Mouse (Mus musculus): ENCODE measurements around the gene Spast. TPM values are rescaled to one million over a fixed set of nuclear protein-coding genes. Genes with fewer than 3 reads are reported as not detected.

The Spast gene
- polyA plus RNA-seq, 1 experiment, result not detected

GRCm38 (mm10) chr17:74409722-74410121 lies 70.9 kb downstream of the Spast start:
- no peak overlapping the region for H3K4me3 ChIP-seq (ENCODE audit: insufficient read depth, low read depth, low read length)
- H3K4me1 ChIP-seq (ENCODE audit: control insufficient read depth, insufficient read depth, low read length), result no peaks in the 10 kb centered on the region
- 71% methylated on average over 4 of the region's 4 CpGs for WGBS
- TF ChIP-seq CTCF (IDR thresholded peaks at IDR 0.05; ENCODE audit: insufficient read depth, low read depth, low read length), result no peak
- TF ChIP-seq POLR2A (IDR thresholded peaks at IDR 0.05; ENCODE audit: insufficient read depth, low read depth, low read length), result no peak
- H3K27ac ChIP-seq (ENCODE audit: insufficient read depth, low read depth, low read length), result no peak overlapping the region

- 90% methylated on average over 8 of the region's 8 CpGs for WGBS
- H3K4me3 ChIP-seq (ENCODE audit: insufficient read depth, low read depth, low read length), result no peak overlapping the region
Observed at GRCm38 (mm10) chr17:74413324-74413723, 74.5 kb downstream of the Spast start.

DNA sequence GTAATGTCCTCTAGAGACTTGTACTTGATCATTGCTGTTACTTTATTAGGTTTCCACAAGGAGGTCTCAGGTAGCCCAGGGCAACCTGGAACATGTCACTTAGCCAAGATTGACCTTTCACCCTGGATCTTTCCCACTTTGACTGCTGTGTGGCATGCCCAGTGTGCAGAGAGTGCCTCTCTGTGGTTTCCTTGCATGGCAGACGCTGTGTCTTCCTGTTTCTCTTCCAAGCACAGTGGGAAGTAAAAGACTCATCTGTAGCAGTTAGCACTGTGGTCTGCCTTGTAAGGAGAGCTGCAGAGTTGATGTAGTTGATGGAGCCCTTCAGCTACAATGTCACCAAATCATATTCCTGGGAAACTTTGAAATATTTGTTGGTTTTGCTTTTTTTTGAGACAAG lies 75.9 kb downstream of the Spast start:
- Histone ChIP-seq H3K4me3 (ENCODE audit: insufficient read depth, low read depth, low read length) (no peak overlapping the region), H3K27ac (ENCODE audit: insufficient read depth, low read depth, low read length) (no peak overlapping the region), H3K4me1 (ENCODE audit: control insufficient read depth, insufficient read depth, low read length) (no peaks in the 10 kb centered on the region)
- TF ChIP-seq CTCF (IDR thresholded peaks at IDR 0.05; ENCODE audit: insufficient read depth, low read depth, low read length) (no peak), POLR2A (IDR thresholded peaks at IDR 0.05; ENCODE audit: insufficient read depth, low read depth, low read length) (no peak)
- 89% methylated on average over 1 of the region's 1 CpGs for WGBS

More at GRCm38 (mm10) chr17:74413324-74413723, 74.5 kb downstream of the Spast start:
- H3K4me1 ChIP-seq (ENCODE audit: control insufficient read depth, insufficient read depth, low read length), result no peaks in the 10 kb centered on the region
- no peak overlapping the region for H3K27ac ChIP-seq (ENCODE audit: insufficient read depth, low read depth, low read length)
- TF ChIP-seq POLR2A (IDR thresholded peaks at IDR 0.05; ENCODE audit: insufficient read depth, low read depth, low read length) (no peak), CTCF (IDR thresholded peaks at IDR 0.05; ENCODE audit: insufficient read depth, low read depth, low read length) (no peak)

- TF ChIP-seq POLR2A (IDR thresholded peaks at IDR 0.05; ENCODE audit: insufficient read depth, low read depth, low read length), result no peak
- TF ChIP-seq CTCF (IDR thresholded peaks at IDR 0.05; ENCODE audit: insufficient read depth, low read depth, low read length), result no peak
- WGBS, result 93% methylated on average over 8 of the region's 8 CpGs
- Histone ChIP-seq H3K27ac (ENCODE audit: insufficient read depth, low read depth, low read length) (no peak overlapping the region), H3K4me1 (ENCODE audit: control insufficient read depth, insufficient read depth, low read length) (no peaks in the 10 kb centered on the region), H3K4me3 (ENCODE audit: insufficient read depth, low read depth, low read length) (no peak overlapping the region)
Observed at GRCm38 (mm10) chr17:74416841-74417360, 78.1 kb downstream of the Spast start.

DNA sequence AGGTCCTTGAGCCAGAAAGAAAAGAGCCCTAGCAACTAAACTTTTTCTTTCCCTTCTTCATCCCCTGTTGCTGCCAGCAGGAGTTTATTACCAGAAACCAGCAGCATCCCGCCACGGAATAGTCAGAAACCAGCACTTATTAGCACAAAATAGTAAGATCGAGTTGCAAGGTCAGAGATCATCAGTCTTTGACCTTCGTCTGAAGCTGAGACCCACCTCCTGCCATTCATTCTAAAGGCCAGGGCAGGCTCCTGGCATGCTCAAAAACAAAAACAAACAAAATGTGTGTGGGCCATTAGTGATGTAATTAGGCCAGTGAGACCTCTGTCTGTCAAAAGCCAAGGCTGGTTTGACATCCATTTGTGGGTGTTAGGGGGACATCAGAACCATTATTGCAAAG lies 79.4 kb downstream of the Spast start:
- Histone ChIP-seq H3K27ac (ENCODE audit: insufficient read depth, low read depth, low read length) (no peak overlapping the region), H3K4me1 (ENCODE audit: control insufficient read depth, insufficient read depth, low read length) (no peaks in the 10 kb centered on the region), H3K4me3 (ENCODE audit: insufficient read depth, low read depth, low read length) (no peak overlapping the region)
- no peak for TF ChIP-seq POLR2A (IDR thresholded peaks at IDR 0.05; ENCODE audit: insufficient read depth, low read depth, low read length)
- no peak for TF ChIP-seq CTCF (IDR thresholded peaks at IDR 0.05; ENCODE audit: insufficient read depth, low read depth, low read length)
- 68% methylated on average over 4 of the region's 4 CpGs for WGBS

- TF ChIP-seq CTCF (IDR thresholded peaks at IDR 0.05; ENCODE audit: insufficient read depth, low read depth, low read length) (no peak), POLR2A (IDR thresholded peaks at IDR 0.05; ENCODE audit: insufficient read depth, low read depth, low read length) (no peak)
- no peaks in the 10 kb centered on the region for H3K4me1 ChIP-seq (ENCODE audit: control insufficient read depth, insufficient read depth, low read length)
- H3K4me3 ChIP-seq (ENCODE audit: insufficient read depth, low read depth, low read length), result no peak overlapping the region
- H3K27ac ChIP-seq (ENCODE audit: insufficient read depth, low read depth, low read length), result no peak overlapping the region
- WGBS, result 54% methylated on average over 2 of the region's 2 CpGs
Observed at GRCm38 (mm10) chr17:74420656-74421055, 81.9 kb downstream of the Spast start.

- Histone ChIP-seq H3K27ac (ENCODE audit: insufficient read depth, low read depth, low read length) (no peak overlapping the region), H3K4me3 (ENCODE audit: insufficient read depth, low read depth, low read length) (no peak overlapping the region), H3K4me1 (ENCODE audit: control insufficient read depth, insufficient read depth, low read length) (no peaks in the 10 kb centered on the region)
- no peak for TF ChIP-seq CTCF (IDR thresholded peaks at IDR 0.05; ENCODE audit: insufficient read depth, low read depth, low read length)
- TF ChIP-seq POLR2A (IDR thresholded peaks at IDR 0.05; ENCODE audit: insufficient read depth, low read depth, low read length), result no peak
- 65% methylated on average over 12 of the region's 12 CpGs for WGBS
Observed at GRCm38 (mm10) chr17:74424401-74425005, 85.7 kb downstream of the Spast start.

DNA sequence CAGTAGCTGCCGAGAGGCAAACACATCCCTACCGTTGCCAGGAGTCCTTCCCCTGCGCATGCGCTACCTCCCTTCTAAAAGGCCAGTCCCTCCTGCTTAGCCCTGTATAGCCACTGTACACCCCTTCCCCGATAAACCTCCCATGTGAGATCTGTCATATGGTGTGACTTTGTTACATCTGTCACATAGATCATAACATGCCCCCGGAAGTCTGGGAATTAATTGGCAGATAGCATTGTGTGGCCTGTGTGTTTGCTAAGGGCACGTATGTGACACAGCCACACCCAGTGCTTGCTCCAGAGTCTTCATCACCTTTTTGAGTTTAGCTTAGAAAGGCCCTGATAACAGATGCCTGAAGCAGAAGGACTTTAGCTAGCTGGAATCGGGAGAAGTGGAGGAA lies 91.3 kb downstream of the Spast start:
- H3K27ac ChIP-seq (ENCODE audit: insufficient read depth, low read depth, low read length), result no peak overlapping the region
- WGBS, result 88% methylated on average over 8 of the region's 8 CpGs
- H3K4me1 ChIP-seq (ENCODE audit: control insufficient read depth, insufficient read depth, low read length), result 0 out of 2 replicates have a peak, but pooled peaks cover 2% of the 10 kb centered on the region
- no peak overlapping the region for H3K4me3 ChIP-seq (ENCODE audit: insufficient read depth, low read depth, low read length)
- TF ChIP-seq POLR2A (IDR thresholded peaks at IDR 0.05; ENCODE audit: insufficient read depth, low read depth, low read length), result no peak
- TF ChIP-seq CTCF (IDR thresholded peaks at IDR 0.05; ENCODE audit: insufficient read depth, low read depth, low read length), result no peak

- no peak overlapping the region for H3K27ac ChIP-seq (ENCODE audit: insufficient read depth, low read depth, low read length)
- no peak overlapping the region for H3K4me3 ChIP-seq (ENCODE audit: insufficient read depth, low read depth, low read length)
- no peak for TF ChIP-seq CTCF (IDR thresholded peaks at IDR 0.05; ENCODE audit: insufficient read depth, low read depth, low read length)
- no peak for TF ChIP-seq POLR2A (IDR thresholded peaks at IDR 0.05; ENCODE audit: insufficient read depth, low read depth, low read length)
- WGBS, result 59% methylated on average over 13 of the region's 13 CpGs
- H3K4me1 ChIP-seq (ENCODE audit: control insufficient read depth, insufficient read depth, low read length), result 0 out of 2 replicates have a peak, but pooled peaks cover 2% of the 10 kb centered on the region
Observed at GRCm38 (mm10) chr17:74431481-74431880, 92.7 kb downstream of the Spast start.

All from olfactory bulb, adult 2 months (tissue).